Mouse (Mus musculus): ENCODE results near the gene Sppl2b.

GRCm38 (mm10) chr10:80814800-80815199 is 40.3 kb upstream of the Sppl2b start:
- TF ChIP-seq POLR2A (IDR thresholded peaks at IDR 0.05; ENCODE audit: control insufficient read depth, low read depth, low read length), result no peak
- no peak for TF ChIP-seq CTCF (IDR thresholded peaks at IDR 0.05; ENCODE audit: control insufficient read depth, insufficient read depth, insufficient replicate concordance, low read depth, low read length)
